Mouse (Mus musculus) ES-E14 (cell line): Measurements from ENCODE around the gene Olfr113.

Experiments
- HCFC1 ChIP-seq: IDR thresholded peaks from 2 replicates; pipeline ENCODE4 v1.6.1; 2012; ENCODE audit warnings: low read length, inconsistent platforms, borderline replicate concordance; ENCODE audit not compliant: insufficient read depth
- MAFK ChIP-seq: IDR thresholded peaks from 2 replicates; pipeline ENCODE4 v1.6.1; 2014; ENCODE audit warnings: mild to moderate bottlenecking, low read depth, low read length, inconsistent platforms; ENCODE audit not compliant: insufficient read depth
- ZC3H11A ChIP-seq: IDR thresholded peaks from 2 replicates; pipeline ENCODE4 v1.6.1; 2012; ENCODE audit warnings: low read depth, mild to moderate bottlenecking, inconsistent platforms, low read length, borderline replicate concordance
- ZNF384 ChIP-seq: IDR thresholded peaks from 2 replicates; pipeline ENCODE4 v1.6.1; 2012; ENCODE audit warnings: low read depth, low read length, inconsistent platforms

DNA sequence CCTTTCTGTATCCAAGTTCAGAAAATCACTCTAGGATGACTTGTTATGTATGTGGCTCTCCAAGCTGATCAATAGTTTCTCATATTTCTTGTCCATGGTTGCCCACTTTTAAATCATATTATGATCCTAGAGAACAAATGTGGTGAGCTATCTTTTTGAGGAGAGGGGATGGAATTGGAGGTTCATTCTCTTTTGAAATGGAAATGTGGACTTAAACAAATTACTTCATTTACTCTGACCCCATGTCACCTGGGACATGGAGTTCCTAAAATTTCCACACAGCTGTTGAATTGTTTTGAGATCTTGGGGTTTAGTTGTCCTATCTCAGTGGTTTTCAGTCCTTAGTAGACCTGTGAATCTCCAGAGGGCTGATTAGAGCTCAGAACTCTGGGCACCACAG is at the start of gene Olfr113:
- TF ChIP-seq MAFK (no peak), ZNF384 (no peak), HCFC1 (no peak), ZC3H11A (no peak)
